Mouse (Mus musculus): ENCODE measurements around the gene 2900026A02Rik.

- TF ChIP-seq CTCF (IDR thresholded peaks at IDR 0.05 in 2 of 3, conservative IDR thresholded peaks at IDR 0.05 in 1 of 3; ENCODE audit: control insufficient read depth in 1 of 3, insufficient read depth in 1 of 3, low read depth in 2 of 3, low read length in 3 of 3, poor library complexity in 1 of 3, severe bottlenecking in 1 of 3) = no peak
- TF ChIP-seq UBTF (IDR thresholded peaks at IDR 0.05; ENCODE audit: borderline replicate concordance, insufficient read depth, low read depth, low read length) = no peak
- no peak for TF ChIP-seq POLR2A (IDR thresholded peaks at IDR 0.05; ENCODE audit: control insufficient read depth in 1 of 2, insufficient read depth in 1 of 2, low read depth in 1 of 2, low read length in 2 of 2, poor library complexity in 1 of 2)
- no peak for TF ChIP-seq TAL1 (IDR thresholded peaks at IDR 0.05; ENCODE audit: low read length)
- no peak for TF ChIP-seq E2F4 (IDR thresholded peaks at IDR 0.05; ENCODE audit: borderline replicate concordance, low read depth, low read length)
- TF ChIP-seq EP300 (IDR thresholded peaks at IDR 0.05; ENCODE audit: low read depth in 1 of 2, low read length in 2 of 2) = no peak
- TF ChIP-seq SMC3 (IDR thresholded peaks at IDR 0.05; ENCODE audit: low read depth, low read length) = no peak
- TF ChIP-seq MAX (IDR thresholded peaks at IDR 0.05; ENCODE audit: low read length) = no peak
- TF ChIP-seq ZMIZ1 (IDR thresholded peaks at IDR 0.05; ENCODE audit: low read depth, low read length) = no peak
- no peak for TF ChIP-seq GATA1 (IDR thresholded peaks at IDR 0.05; ENCODE audit: low read depth, low read length)
- TF ChIP-seq GABPA (IDR thresholded peaks at IDR 0.05; ENCODE audit: low read depth, low read length) = no peak
- no peak for TF ChIP-seq USF1 (IDR thresholded peaks at IDR 0.05; ENCODE audit: low read depth, low read length)
Measured at GRCm38 (mm10) chr5:113217076-113217475, 4.0 kb downstream of the 2900026A02Rik start.
